Mouse (Mus musculus) forebrain, embryonic 11.5 days (tissue): ENCODE data around the gene Ksr1. TPM values are rescaled to one million over a fixed set of nuclear protein-coding genes. Genes with fewer than 3 reads are reported as not detected.
A peak's percentile ranks its signal among the peaks of the same experiment; 100 is the strongest.

Experiments used
- ATAC-seq: fragments of 200-750 bp; cut with Nextera tagmentation; replicated peaks from 2 replicates; pipeline ENCODE4 v1.8.0; 2017; ENCODE audit warnings: moderate TSS enrichment; ENCODE audit not compliant: low FRiP score
- DNase-seq: peaks from one replicate; pipeline ENCODE4 v3.0.0-alpha.2; 2017; ENCODE audit warnings: low spot score
- H3K27ac ChIP-seq: fragments of 300-500 bp; sonication (generic); 2 replicates; pipeline ENCODE4 v1.5.1; 2014; ENCODE audit warnings: low read depth, low read length
- H3K27me3 ChIP-seq: fragments of 300-500 bp; sonication (generic); 2 replicates; pipeline ENCODE4 v1.6.1; 2014; ENCODE audit warnings: mild to moderate bottlenecking, low read length, mixed read lengths; ENCODE audit not compliant: control insufficient read depth, insufficient read depth
- H3K36me3 ChIP-seq: fragments of 300-500 bp; sonication (generic); 2 replicates; pipeline ENCODE4 v1.6.1; 2014; ENCODE audit warnings: mild to moderate bottlenecking, low read length, moderate library complexity, mixed read lengths; ENCODE audit not compliant: control insufficient read depth, insufficient read depth
- H3K4me1 ChIP-seq: fragments of 300-500 bp; sonication (generic); replicated peaks from 2 replicates; pipeline ENCODE4 v1.6.1; 2014; ENCODE audit warnings: low read length, mixed read lengths; ENCODE audit not compliant: control insufficient read depth, insufficient read depth
- H3K4me2 ChIP-seq: fragments of 300-500 bp; sonication (generic); 2 replicates; pipeline ENCODE4 v1.6.1; 2014; ENCODE audit warnings: low read depth, mild to moderate bottlenecking, low read length, moderate library complexity, mixed read lengths; ENCODE audit not compliant: severe bottlenecking
- H3K4me3 ChIP-seq: fragments of 300-500 bp; sonication (generic); 2 replicates; pipeline ENCODE4 v1.5.1; 2014; ENCODE audit warnings: low read depth, low read length
- H3K9ac ChIP-seq: fragments of 300-500 bp; sonication (generic); 2 replicates; pipeline ENCODE4 v1.6.1; 2014; ENCODE audit warnings: low read length
- H3K9me3 ChIP-seq: fragments of 300-500 bp; sonication (generic); 2 replicates; pipeline ENCODE4 v1.6.1; 2016; ENCODE audit warnings: low read length, mixed read lengths; ENCODE audit not compliant: control insufficient read depth
- WGBS: fragments of 180-500 bp; shearing (Covaris S2); extraction: QIAGEN DNeasy Blood & Tissue Kit; methylation state at CpG from one replicate; pipeline ENCODE4 v1.1.7; 2014; 5-methylcytosine and 5-hydroxymethylcytosine counted together
- polyA plus RNA-seq: library from polyadenylated mRNA; unstranded; fragments of >200 nt; fragmentation: Nextera tagmentation; extraction: Ambion mirVana; gene quantifications from 2 replicates; pipeline ENCODE4 v1.2.1, GENCODE M21; 2014

Ksr1 gene
- 5.2 and 7.2 TPM in 2 replicates for polyA plus RNA-seq

- DNase-seq (peak; percentile 97), ATAC-seq (peak; percentile 93)
- H3K36me3 ChIP-seq = no peaks in the 10 kb centered on the region
- H3K4me1 ChIP-seq = peaks cover 6% of the 10 kb centered on the region; the same call in 1 of the 2 replicates
- H3K27me3 ChIP-seq = no peaks in the 10 kb centered on the region
- peak within 1 kb of the TSS; percentile 92 for H3K9ac ChIP-seq
- no peaks in the 10 kb centered on the region for H3K9me3 ChIP-seq
- under 1% methylated on average over 39 of the region's 42 CpGs for WGBS
- H3K4me3 ChIP-seq = peak within 1 kb of the TSS; percentile 83
- H3K27ac ChIP-seq = peak within 1 kb of the TSS; percentile 82
- H3K4me2 ChIP-seq = peak within 1 kb of the TSS; percentile 79
These were observed at the start of gene Ksr1 for GRCm38 (mm10) chr11:79146331-79146767. TSS of gene Ksr1 (minus strand) at chr11:79146407.

- H3K9me3 ChIP-seq = no peaks in the 10 kb centered on the region
- no peaks in the 10 kb centered on the region; the same call in 1 of the 2 replicates for H3K4me1 ChIP-seq
- ATAC-seq = no peak
- no peak for DNase-seq
- H3K4me3 ChIP-seq = no peak overlapping the region
- H3K36me3 ChIP-seq = no peaks in the 10 kb centered on the region
- H3K9ac ChIP-seq = no peak overlapping the region
- WGBS = 84% methylated on average over 1 of the region's 1 CpGs
- no peaks in the 10 kb centered on the region for H3K27me3 ChIP-seq
- H3K4me2 ChIP-seq = no peak overlapping the region
- no peak overlapping the region for H3K27ac ChIP-seq
These were observed 46.0 kb upstream of the Ksr1 start for GRCm38 (mm10) chr11:79192176-79192575.

GRCm38 (mm10) chr11:79191214-79191613 is 45.0 kb upstream of the Ksr1 start:
- ATAC-seq = no peak
- no peak overlapping the region for H3K27ac ChIP-seq
- no peaks in the 10 kb centered on the region for H3K36me3 ChIP-seq
- H3K27me3 ChIP-seq = no peaks in the 10 kb centered on the region
- WGBS = 94% methylated on average over 4 of the region's 4 CpGs
- no peak overlapping the region for H3K4me3 ChIP-seq
- DNase-seq = no peak
- no peaks in the 10 kb centered on the region for H3K9me3 ChIP-seq
- H3K4me2 ChIP-seq = no peak overlapping the region
- no peaks in the 10 kb centered on the region for H3K4me1 ChIP-seq
- H3K9ac ChIP-seq = no peak overlapping the region

- 91% methylated on average over 2 of the region's 2 CpGs for WGBS
- H3K9me3 ChIP-seq = no peaks in the 10 kb centered on the region
- DNase-seq (no peak), ATAC-seq (no peak)
- H3K4me1 ChIP-seq = no peaks in the 10 kb centered on the region
- no peaks in the 10 kb centered on the region for H3K36me3 ChIP-seq
- H3K4me2 ChIP-seq = no peak overlapping the region
- H3K27ac ChIP-seq = no peak overlapping the region
- no peaks in the 10 kb centered on the region for H3K27me3 ChIP-seq
- no peak overlapping the region for H3K4me3 ChIP-seq
- H3K9ac ChIP-seq = no peak overlapping the region
These were observed 44.0 kb upstream of the Ksr1 start for GRCm38 (mm10) chr11:79190257-79190656.

GRCm38 (mm10) chr11:79188176-79188575 is 42.0 kb upstream of the Ksr1 start:
- Histone ChIP-seq H3K4me1 (no peaks in the 10 kb centered on the region), H3K4me3 (no peak overlapping the region), H3K27me3 (no peaks in the 10 kb centered on the region), H3K36me3 (no peaks in the 10 kb centered on the region), H3K9ac (no peak overlapping the region), H3K27ac (no peak overlapping the region), H3K4me2 (no peak overlapping the region), H3K9me3 (no peaks in the 10 kb centered on the region)
- no peak for DNase-seq
- ATAC-seq = no peak
- WGBS = 91% methylated on average over 6 of the region's 6 CpGs

GRCm38 (mm10) chr11:79187291-79187690 is 41.1 kb upstream of the Ksr1 start:
- H3K9ac ChIP-seq = no peak overlapping the region
- ATAC-seq (no peak), DNase-seq (no peak)
- 61% methylated on average over 4 of the region's 4 CpGs for WGBS
- no peaks in the 10 kb centered on the region for H3K9me3 ChIP-seq
- H3K36me3 ChIP-seq = no peaks in the 10 kb centered on the region
- no peaks in the 10 kb centered on the region for H3K27me3 ChIP-seq
- no peak overlapping the region for H3K4me3 ChIP-seq
- no peak overlapping the region for H3K27ac ChIP-seq
- H3K4me1 ChIP-seq = no peaks in the 10 kb centered on the region
- no peak overlapping the region for H3K4me2 ChIP-seq

- H3K36me3 ChIP-seq = no peaks in the 10 kb centered on the region
- no peak for DNase-seq
- H3K27me3 ChIP-seq = no peaks in the 10 kb centered on the region
- no peaks in the 10 kb centered on the region for H3K4me1 ChIP-seq
- no peak overlapping the region for H3K9ac ChIP-seq
- 90% methylated on average over 6 of the region's 6 CpGs for WGBS
- no peak for ATAC-seq
- H3K27ac ChIP-seq = no peak overlapping the region
- H3K4me2 ChIP-seq = no peak overlapping the region
- no peaks in the 10 kb centered on the region for H3K9me3 ChIP-seq
- H3K4me3 ChIP-seq = no peak overlapping the region
These were observed 39.5 kb upstream of the Ksr1 start for GRCm38 (mm10) chr11:79185683-79186082.

- Histone ChIP-seq H3K4me1 (no peaks in the 10 kb centered on the region), H3K9ac (no peak overlapping the region), H3K4me2 (no peak overlapping the region), H3K9me3 (no peaks in the 10 kb centered on the region), H3K27me3 (no peaks in the 10 kb centered on the region), H3K36me3 (no peaks in the 10 kb centered on the region), H3K27ac (no peak overlapping the region), H3K4me3 (no peak overlapping the region)
- ATAC-seq (no peak), DNase-seq (no peak)
- WGBS = 88% methylated on average over 3 of the region's 3 CpGs
These were observed 38.1 kb upstream of the Ksr1 start for GRCm38 (mm10) chr11:79184126-79184888.

- H3K9me3 ChIP-seq = no peaks in the 10 kb centered on the region
- no peaks in the 10 kb centered on the region for H3K36me3 ChIP-seq
- H3K27me3 ChIP-seq = no peaks in the 10 kb centered on the region
- no peak for DNase-seq
- no peak overlapping the region for H3K27ac ChIP-seq
- no peaks in the 10 kb centered on the region for H3K4me1 ChIP-seq
- H3K9ac ChIP-seq = no peak overlapping the region
- no peak overlapping the region for H3K4me2 ChIP-seq
- ATAC-seq = no peak
- 92% methylated on average over 6 of the region's 6 CpGs for WGBS
- H3K4me3 ChIP-seq = no peak overlapping the region
These were observed 37.2 kb upstream of the Ksr1 start for GRCm38 (mm10) chr11:79183400-79183799.
